Mouse (Mus musculus) midbrain, embryonic 14.5 days (tissue): ENCODE data around the gene Ppp1r32. TPM values are rescaled to one million over a fixed set of nuclear protein-coding genes. Genes with fewer than 3 reads are reported as not detected.

Source experiments
- ATAC-seq: fragments of 200-750 bp; cut with Nextera tagmentation; 2 replicates; pipeline ENCODE4 v1.8.0; 2017; ENCODE audit warnings: moderate number of reproducible peaks, moderate library complexity; ENCODE audit not compliant: low FRiP score, low TSS enrichment
- DNase-seq: peaks from one replicate; pipeline ENCODE4 v3.0.0-alpha.2; 2015
- H3K27ac ChIP-seq: fragments of 300-500 bp; sonication (generic); replicated peaks from 2 replicates; pipeline ENCODE4 v1.5.1; 2014; ENCODE audit warnings: mild to moderate bottlenecking, low read depth, low read length, moderate library complexity
- H3K27me3 ChIP-seq: fragments of 300-500 bp; sonication (generic); 2 replicates; pipeline ENCODE4 v1.6.1; 2014; ENCODE audit warnings: low read length, control low read depth, mixed read lengths; ENCODE audit not compliant: control insufficient read depth, insufficient read depth
- H3K36me3 ChIP-seq: fragments of 300-500 bp; sonication (generic); 2 replicates; pipeline ENCODE4 v1.6.1; 2014; ENCODE audit warnings: low read length, control low read depth; ENCODE audit not compliant: control insufficient read depth, insufficient read depth
- H3K4me1 ChIP-seq: fragments of 300-500 bp; sonication (generic); 2 replicates; pipeline ENCODE4 v1.6.1; 2014; ENCODE audit warnings: mild to moderate bottlenecking, antibody characterized with exemption, low read length, control low read depth; ENCODE audit not compliant: control insufficient read depth, insufficient read depth
- H3K4me2 ChIP-seq: fragments of 300-500 bp; sonication (generic); 2 replicates; pipeline ENCODE4 v1.6.1; 2014; ENCODE audit warnings: mild to moderate bottlenecking, low read length, moderate library complexity
- H3K4me3 ChIP-seq: fragments of 300-500 bp; sonication (generic); replicated peaks from 2 replicates; pipeline ENCODE4 v1.5.1; 2014; ENCODE audit warnings: low read depth, low read length
- H3K9ac ChIP-seq: fragments of 300-500 bp; sonication (generic); replicated peaks from 2 replicates; pipeline ENCODE4 v1.6.1; 2014; ENCODE audit warnings: mild to moderate bottlenecking, low read length, moderate library complexity
- H3K9me3 ChIP-seq: fragments of 300-500 bp; sonication (generic); 2 replicates; pipeline ENCODE4 v1.6.1; 2016; ENCODE audit warnings: low read length, control low read depth, mixed read lengths; ENCODE audit not compliant: control insufficient read depth
- WGBS: fragments of 180-500 bp; shearing (Covaris S2); extraction: QIAGEN DNeasy Blood & Tissue Kit; methylation state at CpG from one replicate; pipeline ENCODE4 v1.1.7; 2014; 5-methylcytosine and 5-hydroxymethylcytosine counted together
- polyA plus RNA-seq: library from polyadenylated mRNA; unstranded; fragments of >200 nt; fragmentation: Nextera tagmentation; extraction: Ambion mirVana; gene quantifications from 2 replicates; pipeline ENCODE4 v1.2.1, GENCODE M21; 2014

Gene Ppp1r32
- polyA plus RNA-seq = 1.4 and 1.6 TPM in 2 replicates

DNA sequence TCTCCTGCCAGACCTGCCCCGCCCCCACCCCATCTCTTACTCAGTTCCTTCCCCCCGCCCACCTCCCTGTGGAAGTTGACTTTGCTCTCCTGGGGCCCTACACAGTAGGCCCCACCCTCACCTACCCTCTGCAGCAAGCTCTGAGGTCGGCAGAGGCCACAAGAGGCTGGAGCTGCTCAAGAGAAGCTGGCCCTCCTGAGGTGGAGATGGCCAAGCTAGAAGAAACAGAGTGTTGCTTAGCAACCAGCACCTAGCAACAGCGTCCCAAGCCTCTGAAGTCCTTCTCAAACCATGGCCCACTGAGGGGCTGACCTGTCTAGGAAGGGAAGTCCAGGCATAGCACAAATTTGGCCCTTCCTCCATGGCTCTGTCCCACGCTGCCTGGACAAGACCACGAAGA, at the start of gene Ppp1r32:
Gene Ppp1r32 (minus strand): TSS at position 226 of the 400 bp plus-strand sequence.
- ATAC-seq (peak; percentile 46; the same call in 1 of the 2 replicates), DNase-seq (peak; percentile 78)
- WGBS = 18% methylated on average over 6 of the region's 6 CpGs
- 0 out of 2 replicates have a peak within 1 kb of the TSS, but pooled peaks have one; percentile 5 for H3K4me2 ChIP-seq
- no peaks in the 10 kb centered on the region for H3K27me3 ChIP-seq
- H3K36me3 ChIP-seq = no peaks in the 10 kb centered on the region
- no peak within 1 kb of the TSS for H3K4me3 ChIP-seq
- no peaks in the 10 kb centered on the region for H3K9me3 ChIP-seq
- H3K9ac ChIP-seq = no peak within 1 kb of the TSS
- H3K4me1 ChIP-seq = peaks cover 13% of the 10 kb centered on the region
- H3K27ac ChIP-seq = 0 out of 2 replicates have a peak within 1 kb of the TSS, but pooled peaks have one; percentile 13

DNA sequence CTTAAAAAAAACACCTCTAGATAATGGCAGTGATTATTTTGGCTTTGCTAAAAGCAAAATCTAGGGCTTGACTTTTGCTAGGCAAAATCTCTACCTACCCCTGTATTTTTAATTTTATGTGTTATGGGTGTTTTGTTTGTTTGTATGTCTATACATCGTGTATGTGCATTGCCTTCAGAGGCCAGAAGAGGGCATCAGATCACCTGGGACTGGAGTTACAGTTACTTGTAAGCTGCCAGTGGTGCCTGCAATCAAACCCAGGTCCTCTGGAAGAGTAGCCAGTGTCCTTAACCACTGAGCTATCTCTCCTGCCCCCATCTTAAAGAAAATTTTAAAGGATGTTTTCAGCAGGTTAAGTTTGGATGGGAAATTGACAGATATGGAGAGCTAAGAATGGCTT, 47.4 kb upstream of the Ppp1r32 start:
- Histone ChIP-seq H3K36me3 (peaks cover 56% of the 10 kb centered on the region), H3K27ac (no peak overlapping the region), H3K4me3 (no peak overlapping the region), H3K4me2 (no peak overlapping the region), H3K9ac (no peak overlapping the region), H3K4me1 (peaks cover 13% of the 10 kb centered on the region), H3K27me3 (no peaks in the 10 kb centered on the region), H3K9me3 (no peaks in the 10 kb centered on the region)
- DNase-seq (no peak), ATAC-seq (no peak)
- WGBS = 100% methylated on average over 1 of the region's 1 CpGs

DNA sequence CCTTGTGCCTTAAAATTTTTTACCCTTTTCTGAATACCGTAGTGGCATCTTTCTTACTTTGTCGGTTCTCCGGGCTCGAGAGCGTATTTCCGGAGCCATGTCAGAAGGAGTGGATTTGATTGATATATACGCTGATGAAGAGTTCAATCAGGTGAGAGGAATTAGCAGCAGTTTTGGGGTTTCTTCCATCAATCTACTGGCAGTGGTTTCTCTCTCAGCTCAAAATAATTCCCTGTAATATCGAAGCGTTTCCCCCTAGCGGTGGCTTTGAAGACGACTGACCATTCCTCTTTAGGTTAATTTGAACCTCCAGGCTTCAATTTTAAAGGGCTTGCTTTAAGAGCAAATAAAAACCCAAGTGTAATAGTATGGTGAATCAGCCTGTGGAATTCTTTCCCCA, 43.2 kb upstream of the Ppp1r32 start, which contains the start of gene Sdhaf2:
Gene Sdhaf2 (minus strand): TSS at position 233 of the 400 bp plus-strand sequence.
- ATAC-seq (no peak), DNase-seq (peak; percentile 87)
- no peaks in the 10 kb centered on the region for H3K27me3 ChIP-seq
- peak within 1 kb of the TSS; percentile 96 for H3K4me3 ChIP-seq
- H3K4me2 ChIP-seq = peak within 1 kb of the TSS; percentile 75
- H3K9ac ChIP-seq = peak within 1 kb of the TSS; percentile 94
- WGBS = 0% methylated on average over 11 of the region's 11 CpGs
- H3K4me1 ChIP-seq = peaks cover 17% of the 10 kb centered on the region
- no peaks in the 10 kb centered on the region for H3K9me3 ChIP-seq
- H3K36me3 ChIP-seq = peaks cover 19% of the 10 kb centered on the region
- H3K27ac ChIP-seq = peak within 1 kb of the TSS; percentile 94

DNA sequence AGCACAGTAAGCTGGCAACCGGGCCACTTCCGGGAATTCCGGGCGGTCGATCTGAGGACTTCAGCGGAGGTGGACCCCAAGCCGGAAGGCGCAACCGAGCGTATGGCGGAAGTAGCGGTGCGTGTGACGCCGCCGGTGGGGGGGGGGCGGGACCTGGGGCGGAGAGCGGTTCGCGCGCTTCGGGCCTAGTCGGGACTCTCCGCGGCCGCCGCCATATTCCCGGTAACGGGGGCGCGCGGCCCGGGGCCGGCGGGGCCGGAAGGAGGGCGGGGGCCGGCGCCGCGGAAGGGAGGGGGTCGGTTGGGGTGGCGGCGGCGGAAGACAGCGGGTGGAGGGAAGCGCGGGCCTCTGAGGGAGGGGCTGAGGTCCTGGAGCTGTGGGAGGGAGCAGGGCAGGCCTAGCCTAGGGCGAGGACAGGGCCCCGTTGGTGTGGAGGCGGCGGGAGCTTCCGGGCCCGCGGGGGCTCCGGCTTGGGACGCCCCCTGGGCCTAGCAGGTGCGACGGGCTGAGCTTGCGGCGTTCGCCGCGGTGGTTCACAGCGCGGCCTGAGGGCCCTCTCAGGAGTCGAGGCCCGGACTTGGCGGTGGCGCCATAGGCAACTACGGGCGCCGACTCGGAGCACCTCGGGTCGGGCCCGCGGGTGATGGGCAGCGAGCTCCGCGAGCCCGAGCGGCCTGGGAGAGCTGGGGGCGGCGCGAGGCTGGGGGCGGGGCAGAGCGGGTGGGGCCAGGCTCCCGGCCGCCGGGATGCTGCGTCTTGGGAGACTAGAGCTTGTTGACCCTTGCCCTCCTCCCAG, 42.6 kb upstream of the Ppp1r32 start, which contains the start of gene Cpsf7:
Gene Cpsf7 (plus strand): TSS at position 161 of the 796 bp plus-strand sequence.
- Histone ChIP-seq H3K4me1 (peaks cover 17% of the 10 kb centered on the region), H3K4me2 (peak within 1 kb of the TSS; percentile 75), H3K9ac (peak within 1 kb of the TSS; percentile 94), H3K27ac (peak within 1 kb of the TSS; percentile 94), H3K27me3 (no peaks in the 10 kb centered on the region), H3K9me3 (no peaks in the 10 kb centered on the region), H3K36me3 (peaks cover 13% of the 10 kb centered on the region), H3K4me3 (peak within 1 kb of the TSS; percentile 96)
- DNase-seq (peak; percentile 96), ATAC-seq (peak; percentile 92)
- under 1% methylated on average over 86 of the region's 93 CpGs for WGBS

DNA sequence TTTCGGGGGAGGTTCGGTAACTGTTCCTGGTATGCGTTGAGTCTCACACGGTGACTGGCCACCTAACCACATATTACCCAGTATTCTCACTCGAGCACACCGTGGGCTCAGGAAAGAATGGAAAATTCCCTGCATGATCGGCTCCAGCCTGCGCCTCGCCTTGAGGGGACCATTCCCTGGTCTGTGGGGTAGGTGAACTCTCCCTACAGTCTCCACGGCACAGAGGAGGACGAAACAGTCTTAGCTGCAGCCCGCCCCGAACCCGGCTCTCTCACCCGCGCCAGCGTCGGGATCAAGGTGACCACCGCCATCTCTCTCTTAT, 42.0 kb upstream of the Ppp1r32 start:
- H3K4me3 ChIP-seq = peak overlapping the region; percentile 96
- H3K27ac ChIP-seq = peak overlapping the region; percentile 94
- ATAC-seq (no peak), DNase-seq (no peak)
- H3K9me3 ChIP-seq = no peaks in the 10 kb centered on the region
- peak overlapping the region; percentile 94 for H3K9ac ChIP-seq
- peaks cover 10% of the 10 kb centered on the region for H3K36me3 ChIP-seq
- H3K27me3 ChIP-seq = no peaks in the 10 kb centered on the region
- WGBS = under 1% methylated on average over 19 of the region's 19 CpGs
- H3K4me1 ChIP-seq = peaks cover 17% of the 10 kb centered on the region
- peak overlapping the region; percentile 75 for H3K4me2 ChIP-seq

DNA sequence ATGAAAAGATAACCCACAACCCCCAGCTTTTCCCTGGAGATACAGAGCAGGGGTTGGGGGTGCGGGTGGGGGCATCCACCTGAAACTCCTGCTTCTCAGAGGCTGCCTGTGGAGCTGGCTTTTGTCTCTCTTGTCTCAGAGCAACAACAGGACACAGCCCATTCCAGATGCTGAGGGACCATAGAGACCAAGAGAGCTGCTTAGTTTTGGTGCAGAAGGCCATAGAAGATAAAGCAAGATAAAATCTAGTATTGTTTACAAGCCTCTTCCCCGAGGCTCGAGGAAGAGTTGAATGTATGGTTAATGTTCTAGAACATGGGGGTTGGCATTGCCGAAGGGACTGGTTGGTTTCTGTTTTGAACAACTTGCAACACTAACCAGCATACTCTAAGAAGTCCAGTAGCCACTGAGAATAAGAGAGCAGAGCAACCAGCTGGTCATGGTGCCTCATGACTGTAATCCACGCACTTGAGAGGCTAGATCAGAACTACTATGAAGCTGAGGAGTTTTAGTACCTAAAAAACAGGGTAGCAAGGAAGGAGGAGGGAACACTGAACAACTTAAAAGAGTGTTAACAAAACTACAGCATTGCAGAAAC, 40.9 kb upstream of the Ppp1r32 start:
- Histone ChIP-seq H3K27me3 (no peaks in the 10 kb centered on the region), H3K36me3 (peaks cover 10% of the 10 kb centered on the region), H3K4me3 (peak overlapping the region; percentile 96; the same call in 1 of the 2 replicates), H3K4me2 (peak overlapping the region; percentile 75), H3K9me3 (no peaks in the 10 kb centered on the region), H3K27ac (no peak overlapping the region), H3K4me1 (peaks cover 17% of the 10 kb centered on the region), H3K9ac (no peak overlapping the region)
- ATAC-seq = no peak
- DNase-seq = no peak
- WGBS = 89% methylated on average over 5 of the region's 5 CpGs

DNA sequence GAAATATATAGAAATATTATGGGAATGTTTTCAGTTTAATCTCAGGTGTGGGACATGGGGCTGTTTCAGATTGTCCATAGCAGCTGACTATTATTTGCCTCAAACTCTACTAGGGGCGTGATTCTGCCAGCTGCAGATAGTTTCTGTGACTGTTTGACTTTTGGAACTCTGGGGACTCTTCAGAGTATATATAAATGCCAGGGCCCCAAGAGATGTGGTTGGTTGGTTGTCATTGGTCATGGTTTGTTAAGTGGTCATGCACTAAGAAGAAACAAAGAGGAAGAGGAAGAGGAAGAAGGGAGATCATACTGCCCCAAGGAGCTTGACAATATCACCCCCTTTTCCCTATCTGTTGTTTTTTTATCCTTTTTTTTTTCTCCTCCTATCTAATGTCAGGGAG, 39.2 kb upstream of the Ppp1r32 start:
- H3K4me1 ChIP-seq = peaks cover 13% of the 10 kb centered on the region
- ATAC-seq (no peak), DNase-seq (no peak)
- 77% methylated on average over 1 of the region's 1 CpGs for WGBS
- H3K4me3 ChIP-seq = no peak overlapping the region
- no peak overlapping the region for H3K4me2 ChIP-seq
- H3K27me3 ChIP-seq = no peaks in the 10 kb centered on the region
- no peaks in the 10 kb centered on the region for H3K9me3 ChIP-seq
- peaks cover 7% of the 10 kb centered on the region for H3K36me3 ChIP-seq
- H3K9ac ChIP-seq = no peak overlapping the region
- no peak overlapping the region for H3K27ac ChIP-seq

DNA sequence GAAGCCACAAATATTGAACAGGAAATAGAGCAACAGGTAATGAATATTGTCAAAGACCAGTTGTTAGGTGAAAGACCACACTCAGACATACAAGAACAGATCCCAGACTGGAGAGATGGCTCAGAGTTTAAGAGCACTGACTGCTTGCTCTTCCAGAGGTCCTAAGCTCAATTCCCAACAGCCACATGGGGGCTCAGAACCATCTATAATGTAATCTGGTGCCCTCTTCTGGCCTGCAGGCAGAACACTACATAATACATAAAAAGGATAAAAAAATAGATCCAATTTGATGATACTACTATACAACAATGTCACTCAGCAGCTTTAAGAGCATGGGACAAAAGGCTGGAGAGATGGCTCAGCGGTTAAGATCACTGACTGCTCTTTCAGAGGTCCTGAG, 37.6 kb upstream of the Ppp1r32 start:
- Histone ChIP-seq H3K4me1 (0 out of 2 replicates have a peak, but pooled peaks cover 4% of the 10 kb centered on the region), H3K9ac (no peak overlapping the region), H3K27ac (no peak overlapping the region), H3K9me3 (no peaks in the 10 kb centered on the region), H3K27me3 (no peaks in the 10 kb centered on the region), H3K4me2 (no peak overlapping the region), H3K4me3 (no peak overlapping the region), H3K36me3 (peaks cover 19% of the 10 kb centered on the region)
- ATAC-seq = no peak
- peak; percentile 55 for DNase-seq
- WGBS = 39% methylated on average over 1 of the region's 1 CpGs
